Mouse (Mus musculus): ENCODE measurements at regions not wholly inside any gene's neighbourhood (a gene's known extent, or its start where the extent isn't known, plus 50 kb on each side); places are given as distances from the start of the nearest gene placed in this dataset.
A peak's percentile ranks its signal among the peaks of the same experiment; 100 is the strongest.

DNA sequence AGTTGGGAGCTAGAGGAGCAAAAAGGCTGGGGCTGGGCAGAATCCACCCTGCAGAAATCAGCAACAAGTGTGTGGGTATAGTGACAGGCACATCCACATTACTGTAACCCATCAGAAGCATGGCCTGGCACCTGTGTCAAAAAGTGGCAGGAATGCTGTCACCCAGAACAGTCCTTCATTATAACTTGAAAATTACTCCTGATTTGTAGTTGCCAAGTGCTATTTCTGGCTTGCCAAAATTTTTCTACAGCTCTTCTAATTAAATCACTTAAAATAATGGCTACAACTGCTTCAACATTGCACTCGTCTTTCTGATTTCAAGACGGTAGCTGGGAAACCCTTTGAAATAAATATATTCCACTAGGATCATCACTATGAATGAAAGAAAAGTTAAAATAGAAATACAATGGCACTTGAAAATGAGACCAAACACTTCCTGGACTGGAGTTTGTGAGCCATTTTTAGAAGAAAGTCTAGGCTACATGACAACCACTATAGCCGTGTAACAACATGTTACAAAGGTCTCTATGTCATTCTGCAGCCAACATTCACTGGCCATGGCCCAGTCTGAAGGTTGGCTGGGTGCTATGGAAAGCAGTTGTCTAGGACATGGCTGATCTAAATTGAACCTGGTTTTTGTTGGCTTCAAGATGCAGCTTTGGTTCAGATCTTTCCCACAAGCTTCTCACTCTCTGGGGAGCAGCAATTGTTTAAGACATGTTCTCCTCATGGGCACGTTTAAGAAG, 190.6 kb upstream of the Tapt1 start:
- no peak for DNase-seq

- peak; percentile 72 to 74 for DNase-seq
Observed at GRCm38 (mm10) chr5:44414441-44414840, 188.0 kb upstream of the Tapt1 start.

DNA sequence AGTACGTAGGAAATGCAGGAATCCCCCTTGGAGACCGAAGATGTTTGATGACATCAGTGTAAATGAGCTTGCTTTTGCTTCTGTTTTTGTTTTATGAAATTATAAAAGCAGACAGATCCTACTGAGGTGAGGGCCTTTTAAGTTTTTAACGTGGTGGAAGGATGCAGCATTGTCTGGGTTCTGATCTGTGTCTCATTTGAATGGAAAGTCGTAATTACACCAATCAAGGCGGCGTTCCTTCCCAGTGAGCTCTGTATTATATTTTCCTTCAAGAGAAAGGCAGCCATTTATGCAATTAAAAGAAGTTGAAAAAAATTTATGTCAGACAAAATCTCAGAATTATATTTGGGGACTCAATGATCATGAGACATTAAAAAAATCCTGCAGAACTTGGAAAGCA, 176.9 kb upstream of the Tapt1 start:
- DNase-seq = no peak

DNA sequence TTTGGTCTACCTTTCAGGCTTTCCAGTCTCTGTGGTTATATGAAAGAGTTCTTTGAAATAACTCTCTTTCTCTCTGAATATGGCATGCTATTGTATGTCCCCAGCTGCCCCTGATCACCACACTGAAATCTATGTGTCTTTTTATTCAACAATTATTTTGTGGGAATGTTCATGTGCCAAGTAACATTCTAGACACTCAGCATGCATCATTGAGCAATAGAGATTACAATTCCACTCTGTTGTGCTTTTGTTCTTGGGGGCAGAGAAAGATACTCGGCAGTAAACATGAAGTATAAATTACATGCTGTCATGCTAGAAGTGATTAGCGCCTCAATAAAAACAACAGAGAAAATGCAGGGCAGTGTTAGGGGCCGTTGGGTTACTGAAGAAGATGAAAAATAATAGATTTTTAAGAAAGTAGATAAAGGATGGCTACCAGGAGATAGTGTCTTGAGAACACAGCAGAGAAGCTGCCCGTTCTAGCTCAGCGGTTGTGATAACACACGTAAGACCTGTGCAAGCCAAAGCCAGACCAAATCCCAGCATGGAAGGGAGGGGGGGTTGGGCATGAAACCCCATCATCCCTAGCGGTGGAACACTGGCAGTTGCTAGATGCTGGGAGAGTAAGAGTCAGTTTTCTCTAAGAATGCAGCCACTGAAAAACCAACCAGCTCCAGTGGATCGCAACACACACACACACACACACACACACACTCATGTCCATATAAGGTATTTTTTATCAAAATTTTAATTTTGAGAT, 174.3 kb upstream of the Tapt1 start:
- no peak for DNase-seq

- DNase-seq = peak; percentile 7 to 8
Observed at GRCm38 (mm10) chr5:44387237-44387810, 160.9 kb upstream of the Tapt1 start.

GRCm38 (mm10) chr5:44386176-44386575, 159.8 kb upstream of the Tapt1 start:
- no peak for DNase-seq

- no peak for DNase-seq
Observed at GRCm38 (mm10) chr5:44383049-44383448, 156.6 kb upstream of the Tapt1 start.

DNA sequence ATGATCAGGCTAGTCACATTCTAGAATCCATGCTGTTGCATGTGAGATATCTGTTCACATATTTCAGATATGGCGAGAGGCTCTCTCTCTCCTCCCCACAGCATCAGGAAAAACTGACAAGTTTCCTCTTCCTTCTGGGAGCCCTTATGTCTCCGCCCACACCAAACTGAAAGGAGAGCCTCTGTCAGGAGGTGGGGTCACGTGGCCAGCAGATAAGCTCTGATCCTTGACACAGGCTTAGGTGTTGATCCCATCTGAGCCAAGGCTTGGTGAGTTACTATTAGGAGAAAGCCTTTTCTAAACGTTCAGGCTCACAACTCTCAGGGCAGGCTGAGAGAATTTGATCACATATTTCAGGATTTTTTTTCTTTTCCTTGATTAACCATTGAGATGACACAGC, 143.6 kb upstream of the Tapt1 start:
- no peak for DNase-seq

- DNase-seq = no peak
Observed at GRCm38 (mm10) chr5:44352324-44352723, 125.9 kb upstream of the Tapt1 start.

DNA sequence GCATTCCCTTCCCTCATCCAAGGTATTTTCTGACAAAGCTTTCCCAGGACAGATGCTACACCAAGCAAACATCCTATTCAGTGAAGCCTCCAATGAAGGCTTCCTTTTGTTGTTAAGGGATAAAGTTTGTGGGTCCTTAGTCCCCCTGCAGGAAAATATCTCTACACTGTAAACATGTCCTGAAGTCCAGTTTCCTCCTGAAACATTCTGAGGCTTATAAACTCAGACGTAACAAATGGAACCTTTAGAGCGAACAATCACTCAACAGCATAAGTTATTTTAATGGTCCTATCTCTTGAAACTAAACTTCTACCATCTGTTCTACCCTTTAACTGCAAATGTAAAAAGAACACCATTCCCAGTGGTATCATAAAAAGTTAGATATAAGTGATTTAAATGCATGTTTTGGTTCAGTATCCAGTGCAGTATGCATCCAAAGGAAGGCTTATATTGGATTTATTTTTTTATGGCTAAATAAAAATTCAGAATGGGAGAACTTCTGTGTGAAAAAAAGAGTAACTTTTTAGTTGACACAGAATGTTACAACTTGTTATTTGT, 115.1 kb upstream of the Tapt1 start:
- no peak for DNase-seq

GRCm38 (mm10) chr5:44338662-44339061, 112.2 kb upstream of the Tapt1 start:
- DNase-seq = no peak

DNA sequence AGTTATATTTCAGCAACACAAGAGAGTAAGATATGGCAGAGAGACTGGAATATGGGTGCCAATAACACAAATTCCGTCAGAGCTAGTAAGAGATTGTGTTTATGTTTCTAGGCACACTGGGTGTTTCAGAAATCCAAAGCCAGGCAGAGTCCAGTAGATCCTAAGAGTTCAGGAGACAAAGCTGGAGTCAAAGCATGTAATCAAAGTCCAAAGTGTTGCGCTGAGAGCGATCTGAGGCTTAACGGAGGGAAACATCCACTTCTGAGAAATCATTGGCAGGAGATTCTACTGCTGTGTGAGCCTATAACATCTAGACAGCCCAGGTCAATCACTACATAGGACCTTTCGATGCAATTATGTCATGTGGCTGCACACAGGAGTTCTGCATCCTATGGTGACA, 109.3 kb upstream of the Tapt1 start:
- no peak for DNase-seq

GRCm38 (mm10) chr5:44319626-44320025, 93.2 kb upstream of the Tapt1 start:
- DNase-seq = no peak

GRCm38 (mm10) chr5:44306769-44307557, 80.5 kb upstream of the Tapt1 start:
- DNase-seq = no peak

GRCm38 (mm10) chr5:44303886-44304855, 77.7 kb upstream of the Tapt1 start:
- peak; percentile 84 to 86 for DNase-seq

DNA sequence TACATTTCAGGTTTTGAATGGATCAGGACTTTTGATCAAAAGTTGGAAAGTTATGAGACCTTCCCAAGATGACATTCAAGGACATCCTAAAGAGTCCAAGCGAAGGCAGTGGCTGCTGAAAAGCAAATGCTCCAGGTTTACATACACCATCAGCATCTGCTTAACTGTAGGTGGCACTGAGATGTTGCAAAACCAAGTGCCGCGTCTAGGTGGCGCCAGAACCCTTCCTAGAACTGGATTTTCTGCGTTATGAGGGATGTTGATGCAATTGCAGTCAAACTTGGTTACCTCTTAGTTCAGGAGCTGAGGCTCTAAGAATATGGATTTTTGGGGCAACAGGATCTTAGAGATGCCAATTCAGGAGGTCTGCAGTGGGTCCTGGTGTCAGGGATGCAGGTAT, 58.0 kb upstream of the Tapt1 start:
- DNase-seq = peak; percentile 90 to 92
